Mouse (Mus musculus): ENCODE measurements around the gene Aifm2. TPM values are rescaled to one million over a fixed set of nuclear protein-coding genes. Genes with fewer than 3 reads are reported as not detected.

Gene Aifm2
- polyA plus RNA-seq, 1 experiment = 261 TPM

DNA sequence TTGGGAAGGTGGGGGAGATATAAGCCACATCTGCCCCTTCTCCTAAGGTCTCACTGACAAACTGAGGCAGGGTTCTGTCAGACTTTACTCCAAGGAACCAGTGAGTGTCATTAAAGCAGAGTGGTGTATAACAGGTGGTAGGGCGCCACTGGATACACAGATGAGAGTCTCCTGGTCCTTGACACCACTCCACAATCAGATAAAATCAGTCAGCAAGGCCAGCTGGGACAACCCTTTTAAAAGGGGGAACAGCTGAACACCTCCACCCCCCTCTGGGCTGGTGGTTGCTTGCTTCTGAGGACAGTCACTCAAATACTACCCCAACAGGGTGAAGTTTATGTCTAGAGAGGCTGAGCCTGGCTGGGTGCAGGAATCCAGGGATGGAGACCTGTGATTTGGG is 22.5 kb downstream of the Aifm2 start:
- H3K27ac ChIP-seq (replicated peaks; ENCODE audit: low read depth, low read length) = no peak overlapping the region
- no peaks in the 10 kb centered on the region for H3K4me1 ChIP-seq (ENCODE audit: control insufficient read depth, insufficient read depth, insufficient read length, low read length)
- H3K4me3 ChIP-seq (ENCODE audit: insufficient read depth, low read depth, low read length) = no peak overlapping the region

DNA sequence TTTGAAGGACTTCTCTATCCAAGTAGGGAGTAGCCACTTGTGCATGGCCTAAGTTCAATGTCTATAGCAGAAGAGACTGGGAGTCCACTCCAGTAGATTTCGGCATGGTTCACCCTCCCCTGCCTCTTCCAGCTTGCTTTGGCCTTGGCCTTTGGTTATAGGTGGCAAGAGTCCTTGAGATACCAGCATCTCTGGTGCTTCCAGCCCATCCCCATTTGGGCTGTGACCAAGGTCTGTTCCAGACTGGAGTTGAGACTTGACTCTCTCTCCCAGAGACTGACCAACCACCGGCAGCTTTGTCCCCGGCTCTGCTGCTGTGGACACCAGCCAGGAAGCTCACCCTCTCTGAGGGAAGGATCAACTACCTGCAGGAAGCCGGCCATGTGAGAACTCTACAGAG is 23.1 kb downstream of the Aifm2 start:
- Histone ChIP-seq H3K4me1 (ENCODE audit: control insufficient read depth, insufficient read depth, insufficient read length, low read length) (no peaks in the 10 kb centered on the region), H3K4me3 (ENCODE audit: insufficient read depth, low read depth, low read length) (no peak overlapping the region), H3K27ac (replicated peaks; ENCODE audit: low read depth, low read length) (no peak overlapping the region)

DNA sequence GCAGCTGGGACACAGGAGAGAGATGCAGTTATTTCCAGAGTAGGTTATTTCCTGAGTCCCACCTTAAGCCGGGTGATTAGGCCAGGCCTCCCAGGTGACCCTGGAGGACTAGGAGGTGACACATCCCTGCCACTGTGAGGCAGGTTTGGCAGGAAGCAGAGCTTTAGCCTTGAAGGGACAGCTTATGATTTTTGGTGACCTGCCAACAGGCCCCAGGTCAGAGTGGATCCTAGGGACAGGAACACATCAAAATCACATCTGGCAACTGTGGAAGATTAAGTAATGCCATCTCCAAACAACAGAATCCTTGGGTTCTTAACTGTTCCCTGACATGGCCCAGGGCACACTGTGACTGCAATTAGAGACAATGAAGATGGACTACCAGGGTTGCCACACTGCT is 26.2 kb downstream of the Aifm2 start:
- Histone ChIP-seq H3K4me3 (ENCODE audit: insufficient read depth, low read depth, low read length) (no peak overlapping the region), H3K4me1 (ENCODE audit: control insufficient read depth, insufficient read depth, insufficient read length, low read length) (no peaks in the 10 kb centered on the region), H3K27ac (replicated peaks; ENCODE audit: low read depth, low read length) (no peak overlapping the region)

DNA sequence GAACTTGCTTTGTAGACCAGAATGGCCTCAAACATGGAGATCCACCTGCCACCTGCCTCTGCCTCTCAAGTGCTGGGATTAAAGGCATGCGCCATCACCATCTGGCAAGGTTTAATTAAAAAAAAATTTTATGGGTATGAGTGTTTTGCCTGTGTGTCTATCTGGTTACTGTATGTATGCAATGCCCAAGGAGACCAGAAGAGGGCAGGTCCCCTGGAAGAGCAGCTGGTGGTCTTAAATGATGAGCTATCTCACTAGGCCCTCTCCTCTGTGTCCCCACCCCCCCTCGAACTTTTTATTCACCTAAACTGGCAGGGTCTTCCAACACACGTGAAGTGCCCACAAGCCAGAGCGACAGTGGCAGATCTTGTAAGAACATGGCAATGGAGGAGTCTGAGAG is 26.8 kb downstream of the Aifm2 start:
- no peak overlapping the region for H3K27ac ChIP-seq (replicated peaks; ENCODE audit: low read depth, low read length)
- H3K4me1 ChIP-seq (ENCODE audit: control insufficient read depth, insufficient read depth, insufficient read length, low read length) = no peaks in the 10 kb centered on the region
- no peak overlapping the region for H3K4me3 ChIP-seq (ENCODE audit: insufficient read depth, low read depth, low read length)

DNA sequence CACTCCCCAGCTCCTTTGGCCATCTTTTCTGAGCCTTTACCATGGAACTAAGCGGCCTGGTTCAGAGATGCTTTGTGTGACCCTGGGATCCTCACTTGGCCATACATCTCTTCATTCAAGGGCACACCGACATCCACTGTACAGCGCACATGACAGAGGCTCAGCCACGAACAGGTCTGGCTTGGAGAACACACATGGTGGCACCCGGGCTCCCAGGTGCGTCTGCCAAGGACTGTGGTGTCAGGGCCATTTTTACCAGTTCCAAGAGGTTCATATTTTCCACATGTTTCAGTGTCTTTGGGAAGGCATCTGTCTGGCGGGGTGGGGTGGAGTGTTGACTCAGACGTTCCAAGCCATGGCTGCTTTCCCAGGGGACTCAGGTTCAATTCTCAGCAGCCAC is 27.3 kb downstream of the Aifm2 start:
- H3K4me1 ChIP-seq (ENCODE audit: control insufficient read depth, insufficient read depth, insufficient read length, low read length) = no peaks in the 10 kb centered on the region
- H3K27ac ChIP-seq (replicated peaks; ENCODE audit: low read depth, low read length) = no peak overlapping the region
- H3K4me3 ChIP-seq (ENCODE audit: insufficient read depth, low read depth, low read length) = no peak overlapping the region

DNA sequence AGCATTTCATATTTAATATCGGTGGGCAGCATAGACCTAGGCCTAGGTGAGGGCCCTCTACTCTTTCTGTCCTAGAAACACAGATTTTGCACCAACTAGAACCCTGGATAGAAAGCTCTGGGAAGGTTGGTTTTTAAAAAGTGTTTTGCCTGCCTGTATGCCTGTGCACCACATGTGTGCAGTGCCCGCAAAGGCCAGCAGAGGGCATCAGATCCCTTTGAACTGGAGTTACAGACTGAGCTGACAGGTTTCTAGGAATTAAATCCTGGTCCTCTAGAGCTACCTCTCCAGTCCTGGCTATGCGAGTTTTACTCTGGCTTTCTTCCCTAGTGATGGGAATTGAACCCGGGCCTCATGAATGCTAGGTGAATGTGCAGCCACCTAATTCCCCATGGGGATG is 30.1 kb downstream of the Aifm2 start:
- no peak overlapping the region for H3K27ac ChIP-seq (replicated peaks; ENCODE audit: low read depth, low read length)
- no peak overlapping the region for H3K4me3 ChIP-seq (ENCODE audit: insufficient read depth, low read depth, low read length)
- H3K4me1 ChIP-seq (ENCODE audit: control insufficient read depth, insufficient read depth, insufficient read length, low read length) = no peaks in the 10 kb centered on the region

DNA sequence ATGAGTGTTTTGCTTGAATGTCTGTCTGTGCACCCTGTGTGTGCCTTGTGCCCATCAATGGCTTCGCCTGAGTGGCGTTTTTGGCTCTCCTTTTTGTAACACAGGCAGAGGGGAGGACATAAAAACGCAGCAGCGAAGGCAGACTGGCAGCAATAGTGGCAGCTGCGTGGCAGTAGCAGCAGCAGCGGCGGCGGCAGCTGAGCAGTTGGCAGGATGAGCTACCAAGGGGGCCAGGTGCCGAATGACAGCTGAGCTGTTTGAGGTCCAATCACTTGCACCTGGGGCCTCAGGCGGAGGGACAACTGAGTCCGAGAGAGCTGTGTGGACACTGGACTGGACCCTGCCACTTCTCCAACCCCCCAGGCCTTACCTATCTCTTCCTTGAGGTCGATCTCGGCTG is 32.2 kb downstream of the Aifm2 start:
- Histone ChIP-seq H3K4me3 (ENCODE audit: insufficient read depth, low read depth, low read length) (no peak overlapping the region), H3K27ac (replicated peaks; ENCODE audit: low read depth, low read length) (no peak overlapping the region), H3K4me1 (ENCODE audit: control insufficient read depth, insufficient read depth, insufficient read length, low read length) (no peaks in the 10 kb centered on the region)

DNA sequence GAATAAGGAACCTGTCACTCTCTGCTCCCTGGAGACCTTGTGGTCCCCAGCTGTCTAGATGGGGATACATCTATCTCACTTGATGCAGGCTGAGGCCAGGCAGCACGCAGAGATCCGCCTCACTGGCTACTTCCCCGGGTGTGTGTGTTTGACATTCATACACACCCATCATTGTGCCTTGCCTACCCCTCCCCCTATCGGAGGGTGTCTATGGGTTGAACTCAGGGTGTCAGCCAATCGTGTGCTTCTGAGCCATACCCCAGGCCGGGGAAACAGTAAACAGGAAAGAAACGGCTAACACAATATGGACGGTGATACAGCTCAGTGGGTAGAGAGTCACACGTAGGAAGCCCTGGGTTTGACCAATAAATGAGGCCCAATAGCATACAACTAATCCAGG is 35.0 kb downstream of the Aifm2 start:
- no peak overlapping the region for H3K27ac ChIP-seq (replicated peaks; ENCODE audit: low read depth, low read length)
- no peak overlapping the region for H3K4me3 ChIP-seq (ENCODE audit: insufficient read depth, low read depth, low read length)
- no peaks in the 10 kb centered on the region for H3K4me1 ChIP-seq (ENCODE audit: control insufficient read depth, insufficient read depth, insufficient read length, low read length)

DNA sequence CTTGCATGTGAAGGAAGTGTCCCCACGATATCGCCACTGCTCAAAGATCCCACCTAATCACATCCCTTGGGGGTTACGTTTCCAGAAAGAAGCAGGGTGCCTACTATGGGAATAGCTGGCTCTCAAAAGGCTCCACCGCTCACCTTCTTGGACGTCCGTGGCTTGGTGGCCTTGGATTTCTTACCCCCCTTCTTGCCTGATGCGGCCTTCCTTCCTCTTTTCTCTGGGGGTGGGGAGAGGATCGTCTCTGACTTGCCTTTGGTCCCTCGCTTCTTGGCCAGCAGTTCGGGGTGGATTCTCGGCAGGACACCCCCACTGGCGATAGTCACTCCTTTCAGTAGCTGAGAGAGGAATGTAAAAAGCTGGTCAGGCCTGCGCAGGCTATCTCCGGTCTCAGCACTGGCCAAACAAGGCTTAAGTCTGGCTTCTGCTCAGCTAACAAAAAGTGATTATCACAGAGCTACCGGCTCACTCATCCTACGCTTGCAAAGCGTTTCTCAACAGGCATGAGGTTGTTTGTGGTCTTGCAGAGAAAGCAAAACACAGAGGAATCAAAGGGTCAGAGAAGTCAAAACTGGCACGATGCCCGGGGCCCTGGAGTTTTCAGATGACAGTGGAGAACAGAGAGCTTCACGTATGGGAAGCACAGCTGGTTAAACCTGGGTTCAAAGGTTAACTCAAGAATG is 36.6 kb downstream of the Aifm2 start:
- Histone ChIP-seq H3K4me1 (ENCODE audit: control insufficient read depth, insufficient read depth, insufficient read length, low read length) (no peaks in the 10 kb centered on the region), H3K27ac (replicated peaks; ENCODE audit: low read depth, low read length) (no peak overlapping the region), H3K4me3 (ENCODE audit: insufficient read depth, low read depth, low read length) (no peak overlapping the region)

DNA sequence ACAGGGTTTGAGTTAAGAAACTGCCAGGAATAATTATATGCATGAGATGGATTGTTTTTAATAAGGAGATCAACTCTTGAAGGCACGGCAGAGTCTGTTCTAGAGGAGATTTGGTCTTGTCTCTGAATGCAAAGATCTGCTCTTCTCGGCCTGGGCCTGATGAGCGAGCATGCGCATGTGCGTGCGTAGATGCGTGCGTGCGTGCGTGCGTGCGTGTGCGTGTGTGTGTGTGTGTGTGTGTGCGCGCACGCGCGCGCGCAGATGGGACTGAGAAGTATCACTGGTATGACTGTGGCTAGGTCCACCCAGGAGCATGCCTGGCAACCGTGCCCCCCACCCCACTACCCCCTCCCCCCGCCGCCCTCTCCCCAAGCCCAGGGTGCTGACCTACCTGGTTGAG is 38.0 kb downstream of the Aifm2 start:
- H3K4me1 ChIP-seq (ENCODE audit: control insufficient read depth, insufficient read depth, insufficient read length, low read length) = peaks cover 2% of the 10 kb centered on the region; the same call in 1 of the 2 replicates

DNA sequence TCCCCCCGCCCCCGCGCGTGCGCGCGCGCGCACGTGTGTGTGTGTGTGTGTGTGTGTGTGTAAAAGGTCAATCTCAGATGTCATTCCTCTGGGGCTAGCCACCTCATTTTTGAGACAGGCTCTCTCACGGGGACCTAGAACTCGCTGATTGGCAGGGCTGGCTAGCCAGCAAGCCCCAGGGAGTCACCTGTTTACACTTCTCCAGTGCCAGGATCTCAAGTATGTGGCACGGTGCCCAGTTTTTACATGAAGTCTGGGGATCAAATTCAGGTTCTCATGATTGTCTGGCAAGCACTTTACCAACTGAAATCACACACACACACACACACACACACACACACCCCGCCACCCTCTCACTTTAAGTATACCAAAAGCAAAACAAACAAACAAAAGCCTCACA is 42.0 kb downstream of the Aifm2 start:
- Histone ChIP-seq H3K4me1 (ENCODE audit: control insufficient read depth, insufficient read depth, insufficient read length, low read length) (peaks cover 2% of the 10 kb centered on the region; the same call in 1 of the 2 replicates), H3K27ac (replicated peaks; ENCODE audit: low read depth, low read length) (no peak overlapping the region), H3K4me3 (ENCODE audit: insufficient read depth, low read depth, low read length) (no peak overlapping the region)

More for the DNA sequence above, 38.0 kb downstream of the Aifm2 start:
- H3K27ac ChIP-seq (replicated peaks; ENCODE audit: low read depth, low read length) = no peak overlapping the region
- H3K4me3 ChIP-seq (ENCODE audit: insufficient read depth, low read depth, low read length) = no peak overlapping the region

DNA sequence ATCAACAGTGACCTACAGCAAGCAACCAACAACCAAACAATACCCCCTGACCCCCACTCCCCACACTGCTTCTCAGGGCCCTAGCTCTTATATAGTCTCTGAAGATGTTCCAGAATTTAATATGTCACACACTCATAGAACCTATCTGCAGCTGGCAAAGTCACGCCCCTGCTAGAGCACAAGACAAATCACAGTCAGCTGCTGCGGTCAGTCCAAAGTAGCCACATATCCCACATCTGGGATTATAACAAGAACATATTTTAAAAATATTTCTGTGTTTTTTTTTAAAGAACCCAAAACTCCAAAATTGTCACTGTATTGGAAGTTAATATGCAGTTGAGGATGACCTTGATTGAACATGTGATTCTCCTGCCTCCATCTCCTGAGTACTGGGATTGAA is 43.8 kb downstream of the Aifm2 start:
- no peak overlapping the region for H3K27ac ChIP-seq (replicated peaks; ENCODE audit: low read depth, low read length)
- H3K4me3 ChIP-seq (ENCODE audit: insufficient read depth, low read depth, low read length) = no peak overlapping the region
- H3K4me1 ChIP-seq (ENCODE audit: control insufficient read depth, insufficient read depth, insufficient read length, low read length) = peaks cover 2% of the 10 kb centered on the region; the same call in 1 of the 2 replicates

DNA sequence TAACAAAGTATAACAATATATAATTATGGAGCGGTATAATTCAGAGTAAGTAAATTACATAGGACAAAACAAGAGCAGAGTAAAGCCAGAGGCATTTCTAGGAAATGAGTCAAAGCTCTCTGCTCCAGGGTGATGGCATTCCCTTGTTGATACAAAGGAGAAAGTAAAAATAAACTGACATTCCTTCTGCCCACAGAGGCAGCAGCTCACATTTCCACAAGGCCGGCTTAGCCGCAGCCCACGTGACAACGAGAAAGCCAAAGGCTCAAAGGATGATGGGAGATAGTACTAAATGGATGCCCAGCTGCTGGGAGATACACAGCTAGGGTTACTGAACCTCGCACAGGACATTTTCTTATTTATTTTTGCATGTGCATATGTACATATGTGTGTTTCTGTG is 44.8 kb downstream of the Aifm2 start:
- H3K4me3 ChIP-seq (ENCODE audit: insufficient read depth, low read depth, low read length) = no peak overlapping the region
- no peak overlapping the region for H3K27ac ChIP-seq (replicated peaks; ENCODE audit: low read depth, low read length)
- peaks cover 2% of the 10 kb centered on the region; the same call in 1 of the 2 replicates for H3K4me1 ChIP-seq (ENCODE audit: control insufficient read depth, insufficient read depth, insufficient read length, low read length)

DNA sequence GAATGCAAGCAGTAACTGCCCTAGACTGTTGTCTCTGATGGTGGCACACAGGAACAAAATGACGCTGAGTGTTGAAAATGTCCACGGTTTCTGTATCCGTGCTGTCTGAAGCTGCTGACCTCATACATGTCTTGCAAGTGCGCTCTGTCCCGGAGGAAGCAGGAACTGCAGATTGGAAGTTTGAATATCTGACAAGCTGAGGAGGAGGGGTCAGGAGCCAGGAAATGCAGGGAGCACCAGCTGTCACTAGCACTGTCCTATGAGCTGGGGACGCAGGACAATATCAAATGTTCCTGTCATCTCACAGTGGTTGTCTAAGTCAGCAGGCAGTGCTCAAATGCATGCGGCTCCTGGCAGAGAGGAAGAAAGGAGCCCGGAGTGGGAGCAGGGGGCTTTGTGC is 49.6 kb downstream of the Aifm2 start:
- Histone ChIP-seq H3K27ac (replicated peaks; ENCODE audit: low read depth, low read length) (no peak overlapping the region), H3K4me3 (ENCODE audit: insufficient read depth, low read depth, low read length) (no peak overlapping the region)

DNA sequence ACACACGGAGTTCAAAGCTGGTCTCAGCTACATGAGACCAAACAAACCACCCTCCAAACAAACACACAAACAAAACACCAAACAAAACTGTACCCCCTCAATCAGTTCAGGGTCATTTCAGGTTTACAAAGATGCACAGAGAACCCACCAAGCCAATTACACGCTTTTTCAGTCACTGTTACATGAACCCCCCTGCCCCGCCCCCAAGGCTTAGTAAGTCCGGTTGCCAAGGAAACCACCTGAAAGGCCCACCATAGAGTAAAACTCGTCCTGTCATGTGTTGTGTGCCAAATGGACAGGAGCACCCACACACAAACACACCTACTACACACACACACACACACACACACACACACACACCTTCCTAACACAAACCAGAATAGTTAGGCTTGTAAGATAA is 50.5 kb downstream of the Aifm2 start:
- Histone ChIP-seq H3K4me3 (ENCODE audit: insufficient read depth, low read depth, low read length) (no peak overlapping the region), H3K4me1 (ENCODE audit: control insufficient read depth, insufficient read depth, insufficient read length, low read length) (no peaks in the 10 kb centered on the region), H3K27ac (replicated peaks; ENCODE audit: low read depth, low read length) (no peak overlapping the region)

More for the DNA sequence above, 49.6 kb downstream of the Aifm2 start:
- no peaks in the 10 kb centered on the region for H3K4me1 ChIP-seq (ENCODE audit: control insufficient read depth, insufficient read depth, insufficient read length, low read length)

DNA sequence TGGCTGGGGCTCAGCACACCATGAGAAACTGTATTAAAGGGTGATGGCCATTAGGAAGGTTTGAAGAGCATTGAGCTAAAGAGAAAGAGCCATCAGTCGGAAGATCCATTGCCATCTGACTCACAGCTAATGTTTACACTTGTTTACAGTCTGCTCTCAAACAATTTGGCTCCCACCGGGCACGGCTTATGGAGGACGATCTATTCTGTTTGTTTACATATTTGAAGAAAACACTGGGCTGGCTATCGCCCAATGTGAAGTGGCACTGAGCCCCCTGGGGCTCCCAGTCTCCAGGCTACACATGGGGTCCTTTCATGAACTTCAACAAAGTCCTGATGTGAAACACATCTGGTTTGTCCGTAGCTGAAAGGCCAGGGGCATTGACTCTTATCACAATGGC is 51.7 kb downstream of the Aifm2 start:
- H3K27ac ChIP-seq (replicated peaks; ENCODE audit: low read depth, low read length) = no peak overlapping the region

More for the DNA sequence above, 51.7 kb downstream of the Aifm2 start:
- Histone ChIP-seq H3K4me1 (ENCODE audit: control insufficient read depth, insufficient read depth, insufficient read length, low read length) (no peaks in the 10 kb centered on the region), H3K4me3 (ENCODE audit: insufficient read depth, low read depth, low read length) (no peak overlapping the region)
